Mouse (Mus musculus): ENCODE measurements around the gene Atxn3.
"Not testable (repeated sequence)": the region's sequence is repeated elsewhere in the genome, so short reads cannot be mapped to it uniquely, and the experiment has no call there.

Gene Atxn3

DNA sequence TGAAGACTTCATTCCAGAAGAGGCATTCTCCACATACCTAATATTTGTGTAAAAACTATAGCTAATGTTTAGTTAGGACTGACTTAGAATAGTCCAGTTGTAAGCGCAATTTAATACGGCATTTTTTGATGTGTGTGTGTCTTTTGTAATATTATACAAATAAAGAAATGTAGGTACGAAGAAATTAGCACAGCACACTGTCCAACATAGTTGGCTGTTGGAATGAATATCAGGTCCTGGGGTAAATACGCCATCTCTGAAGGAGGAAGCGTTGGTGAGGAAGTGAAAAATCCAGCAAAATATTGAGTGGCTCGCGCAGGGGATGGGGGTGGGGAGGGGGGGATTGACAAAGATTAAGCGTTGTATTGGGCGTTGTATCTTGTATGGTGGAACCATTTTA is 510 bp upstream of the Atxn3 start:
- DNase-seq (ENCODE audit: low spot score in 2 of 2): no peak

GRCm38 (mm10) chr12:101957079-101957941 is 736 bp downstream of the Atxn3 start:
- no peak for DNase-seq (ENCODE audit: low spot score in 2 of 2)

DNA sequence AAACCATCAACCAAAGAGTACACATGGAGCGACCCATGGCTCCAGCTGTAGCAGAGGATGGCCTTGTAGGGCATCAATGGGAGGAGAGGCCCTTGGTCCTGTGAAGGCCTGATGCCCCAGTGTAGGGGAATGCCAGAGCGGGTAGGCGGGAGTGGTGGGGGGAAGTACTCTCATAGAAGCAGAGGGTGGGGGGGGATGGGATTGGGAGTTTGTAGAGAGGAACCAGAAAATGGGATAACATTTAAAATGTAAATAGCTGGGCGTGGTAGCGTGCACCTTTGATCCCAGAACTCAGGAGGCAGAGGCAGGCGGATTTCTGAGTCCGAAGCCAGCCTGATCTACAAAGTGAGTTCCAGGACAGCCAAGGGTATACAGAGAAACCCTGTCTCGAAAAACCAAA is 2.2 kb downstream of the Atxn3 start:
- DNase-seq (ENCODE audit: low spot score in 2 of 2): not testable (repeated sequence)

DNA sequence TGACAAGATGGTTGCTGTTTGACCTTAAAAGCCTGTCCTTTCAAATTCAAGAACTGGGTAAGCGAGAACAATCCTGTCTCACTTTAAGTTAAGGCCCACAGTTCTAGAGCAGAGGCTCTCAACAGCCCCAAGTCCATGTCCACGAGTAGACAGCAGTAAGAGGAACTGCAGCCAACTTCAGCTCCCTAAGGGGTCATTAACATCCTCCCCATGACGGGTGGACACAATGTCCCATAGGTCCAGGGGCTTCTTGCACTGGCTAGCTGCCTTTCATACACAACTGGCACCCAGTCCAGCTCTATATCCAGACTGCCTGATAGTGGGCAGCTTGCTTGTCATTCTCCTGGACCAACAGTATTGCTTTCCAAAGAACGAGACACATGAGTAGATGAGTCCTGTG is 9.2 kb downstream of the Atxn3 start:
- no peak for DNase-seq (ENCODE audit: low spot score in 2 of 2)

- DNase-seq (ENCODE audit: low spot score in 2 of 2): no peak
Measured at GRCm38 (mm10) chr12:101947986-101948385, 10.1 kb downstream of the Atxn3 start.

- DNase-seq (ENCODE audit: low spot score in 2 of 2): no peak
Measured at GRCm38 (mm10) chr12:101937572-101937971, 20.5 kb downstream of the Atxn3 start.

- DNase-seq (ENCODE audit: low spot score in 2 of 2): no peak
Measured at GRCm38 (mm10) chr12:101935223-101935622, 22.8 kb downstream of the Atxn3 start.

DNA sequence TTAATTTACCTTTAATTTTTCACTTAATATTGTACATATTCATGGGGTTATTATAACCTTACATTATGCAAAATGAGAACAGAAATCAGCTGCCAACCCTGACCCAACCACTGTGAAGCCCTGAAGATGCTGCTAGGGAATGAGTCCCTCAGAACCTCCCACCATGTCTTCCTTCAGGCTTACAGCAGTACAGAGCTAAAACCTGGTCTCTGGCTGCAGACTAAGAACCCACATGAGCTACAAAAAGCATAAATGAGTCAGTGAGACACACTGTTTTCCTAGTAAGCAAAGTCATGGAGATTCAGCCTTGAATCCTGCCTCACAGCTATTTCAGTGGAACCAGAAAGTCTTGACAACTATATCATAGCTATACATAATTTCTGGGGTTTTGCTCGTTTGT is 29.6 kb downstream of the Atxn3 start:
- DNase-seq (ENCODE audit: low spot score in 2 of 2): no peak

DNA sequence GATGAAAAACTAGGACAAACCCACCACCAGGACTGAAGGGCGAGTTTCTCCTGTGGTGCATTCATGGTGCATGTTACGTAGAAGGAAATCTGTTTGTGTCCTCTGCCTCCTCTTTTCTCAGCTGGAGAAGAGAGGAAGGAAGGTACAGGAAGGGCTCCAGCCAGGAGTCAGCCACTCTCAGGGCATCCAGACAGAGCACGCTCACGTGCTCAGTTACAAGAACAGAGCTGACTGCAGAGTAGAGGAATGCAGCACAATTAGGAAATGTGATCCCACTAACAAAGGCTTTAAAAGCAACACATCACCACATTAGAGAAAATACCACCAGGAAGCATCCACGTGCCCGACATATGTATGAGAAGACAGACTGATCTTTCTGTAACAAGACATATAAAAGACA is 35.7 kb downstream of the Atxn3 start:
- no peak for DNase-seq (ENCODE audit: low spot score in 2 of 2)

- DNase-seq (ENCODE audit: low spot score in 2 of 2): no peak
Measured at GRCm38 (mm10) chr12:101919847-101920246, 38.2 kb downstream of the Atxn3 start.

- no peak for DNase-seq (ENCODE audit: low spot score in 2 of 2)
Measured at GRCm38 (mm10) chr12:101917165-101917564, 40.9 kb downstream of the Atxn3 start.

DNA sequence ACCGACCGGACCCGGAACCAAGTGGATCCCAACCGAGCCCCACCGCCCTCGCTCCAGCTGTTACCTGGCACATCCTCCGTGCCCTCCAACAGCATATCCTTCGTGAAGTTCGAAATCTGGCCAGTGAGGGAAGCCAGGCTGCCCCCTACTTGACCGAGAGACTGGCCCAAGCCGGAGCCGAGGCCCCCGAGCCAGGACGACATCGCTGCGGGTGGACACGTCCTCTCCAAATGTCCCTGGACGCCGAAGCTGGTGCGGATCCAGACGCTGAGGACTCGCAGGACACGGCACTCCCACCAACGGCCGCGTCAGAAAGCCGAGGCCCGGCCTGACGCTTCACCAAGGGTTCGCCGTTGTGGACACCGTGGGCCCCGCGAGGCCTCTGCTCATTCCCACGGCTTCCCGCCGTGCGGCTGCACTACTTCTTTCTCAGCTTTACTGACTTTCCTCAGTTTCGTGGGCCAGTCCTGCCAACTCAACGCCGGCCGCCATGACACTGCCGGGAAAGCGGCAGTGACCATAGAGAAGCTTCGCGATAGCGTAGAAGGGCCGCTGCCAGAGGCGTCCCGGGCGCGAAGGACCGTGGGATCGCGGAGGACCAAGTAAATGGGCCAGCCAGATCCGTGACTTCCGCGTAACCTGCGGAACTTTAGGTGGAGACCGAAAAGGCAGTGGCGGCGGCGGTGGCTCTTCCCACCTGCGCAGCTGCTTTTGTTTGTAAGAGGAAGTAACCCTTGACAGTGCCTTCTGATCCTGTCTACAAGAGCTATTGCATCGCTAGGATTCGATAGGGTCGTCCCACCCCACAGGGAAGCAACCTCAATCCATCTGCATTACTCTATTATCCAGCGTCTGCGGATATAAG is 45.2 kb downstream of the Atxn3 start, which contains the start of gene Trip11:
Gene Trip11, minus strand, starts transcription at position 642 of the 865 bp plus-strand sequence.
- peak; percentile 86 to 91 for DNase-seq (ENCODE audit: low spot score in 2 of 2)

DNA sequence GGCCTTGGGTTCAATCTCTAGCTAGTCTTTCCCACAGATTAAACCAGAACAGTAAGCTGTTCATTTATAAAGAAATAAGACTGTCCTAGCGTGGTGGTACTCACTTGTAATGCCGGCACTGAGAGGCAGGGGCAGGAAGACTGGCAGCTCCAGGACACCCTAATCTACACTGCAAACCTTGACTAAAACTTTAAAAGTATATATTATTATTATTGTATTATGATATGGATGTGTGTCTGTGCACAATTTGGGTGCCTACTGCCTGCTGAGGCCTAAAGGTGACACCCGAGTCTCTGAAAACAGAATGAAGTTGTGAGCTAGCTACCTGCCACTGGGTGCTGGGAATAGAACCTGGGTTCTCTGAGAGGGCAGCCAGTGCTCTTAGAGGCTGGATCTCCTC is 46.7 kb downstream of the Atxn3 start:
- DNase-seq (ENCODE audit: low spot score in 2 of 2): no peak

DNA sequence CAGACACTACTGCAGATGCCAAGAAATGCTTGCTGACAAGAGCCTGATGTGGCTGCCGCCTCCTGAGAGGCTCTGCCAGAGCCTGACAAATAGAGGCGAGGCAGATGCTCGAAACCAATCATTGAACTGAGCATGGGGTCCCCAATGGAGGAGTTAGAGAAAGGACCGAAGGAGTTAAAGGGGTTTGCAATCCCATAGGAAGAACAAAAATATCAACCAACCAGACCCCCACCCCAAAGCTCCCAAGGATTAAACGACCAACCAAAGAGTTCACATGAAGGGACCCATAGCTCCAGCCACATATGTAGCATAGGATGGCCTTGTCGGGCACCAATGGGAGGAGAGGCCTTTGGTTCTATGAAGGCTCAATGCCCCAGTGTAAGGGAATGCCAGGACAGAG is 47.7 kb downstream of the Atxn3 start:
- DNase-seq (ENCODE audit: low spot score in 2 of 2): no peak

GRCm38 (mm10) chr12:101905817-101906216 is 52.2 kb downstream of the Atxn3 start:
- DNase-seq (ENCODE audit: low spot score in 2 of 2): peak in 1 of 2 experiments; percentile 9

DNA sequence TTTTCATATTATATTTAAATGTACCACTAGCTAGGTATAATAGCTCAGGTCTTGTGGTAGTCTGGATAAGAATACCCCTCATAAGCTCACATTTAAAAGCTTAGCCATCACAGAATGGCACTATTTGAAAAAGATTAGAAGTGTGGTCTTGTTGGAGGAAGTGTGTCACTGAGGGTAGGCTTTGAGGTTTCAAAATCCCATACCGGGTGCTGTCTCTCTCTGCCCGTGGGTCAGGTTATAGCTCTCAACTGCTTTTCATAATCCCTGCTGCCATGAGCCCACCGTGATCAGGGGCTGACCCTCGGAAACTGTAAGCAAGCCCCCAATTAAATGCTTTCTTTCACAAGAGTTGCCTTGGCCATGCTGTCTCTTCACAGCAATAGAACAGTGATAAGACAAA is 53.1 kb downstream of the Atxn3 start:
- no peak for DNase-seq (ENCODE audit: low spot score in 2 of 2)

DNA sequence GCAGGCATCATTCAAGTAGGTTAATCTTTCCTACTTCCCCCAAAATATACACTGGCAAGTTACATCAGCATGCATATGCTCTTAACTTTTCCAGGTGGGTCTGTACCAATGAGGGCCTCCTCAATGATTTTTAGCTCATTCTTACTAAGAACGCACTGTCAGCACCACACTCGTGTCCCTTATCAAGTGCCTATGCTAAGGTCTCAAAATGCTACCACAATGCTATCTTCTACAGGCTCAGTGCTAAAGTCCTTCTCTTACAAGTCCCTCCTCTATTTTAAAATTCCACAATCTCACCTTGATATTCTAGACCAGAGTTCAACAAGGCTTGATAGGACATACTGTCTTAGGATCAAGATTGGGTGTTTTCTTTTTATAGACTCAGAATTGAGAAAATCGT is 53.9 kb downstream of the Atxn3 start:
- no peak for DNase-seq (ENCODE audit: low spot score in 2 of 2)

GRCm38 (mm10) chr12:101899671-101900245 is 58.3 kb downstream of the Atxn3 start:
- no peak for DNase-seq (ENCODE audit: low spot score in 2 of 2)

DNA sequence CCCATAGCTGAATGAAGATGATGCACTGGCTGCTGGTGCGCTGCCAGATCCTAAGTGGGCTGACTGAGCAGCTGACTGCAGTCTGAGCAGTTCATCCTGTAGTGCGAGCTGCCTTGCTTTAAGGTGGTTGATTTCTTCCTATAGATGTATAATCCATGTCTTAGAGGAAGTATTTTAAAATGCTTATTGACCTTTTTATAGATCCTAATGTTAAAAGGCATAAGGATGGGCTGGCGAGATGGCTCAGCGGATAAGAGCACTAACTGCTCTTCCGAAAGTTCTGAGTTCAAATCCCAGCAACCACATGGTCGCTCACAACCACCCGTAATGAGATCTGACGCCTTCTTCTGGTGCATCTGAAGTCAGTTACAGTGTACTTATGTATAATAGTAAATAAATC is 59.1 kb downstream of the Atxn3 start:
- DNase-seq (ENCODE audit: low spot score in 2 of 2): no peak

GRCm38 (mm10) chr12:101897113-101897512 is 60.9 kb downstream of the Atxn3 start:
- DNase-seq (ENCODE audit: low spot score in 2 of 2): peak; percentile 69 to 82

DNA sequence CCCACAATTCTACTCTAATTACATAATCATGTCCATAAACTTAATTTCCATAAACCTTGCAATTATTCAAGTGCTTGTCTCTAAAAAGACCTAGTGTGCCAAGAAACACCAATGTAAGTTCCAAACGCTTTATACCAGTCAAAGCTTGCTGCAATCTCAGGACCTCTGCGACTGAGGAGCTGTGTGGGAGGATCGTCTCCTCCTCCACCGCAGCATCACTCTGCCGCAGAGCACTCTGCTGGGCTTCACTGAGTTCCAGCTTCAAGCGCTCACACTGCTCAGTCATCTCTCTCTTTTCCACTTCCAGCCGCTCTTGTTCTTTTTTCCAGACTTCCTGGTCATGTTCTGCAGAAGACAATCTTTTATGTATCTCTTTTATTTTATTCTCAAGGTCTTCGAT is 64.8 kb downstream of the Atxn3 start:
- no peak for DNase-seq (ENCODE audit: low spot score in 2 of 2)

GRCm38 (mm10) chr12:101892832-101893231 is 65.2 kb downstream of the Atxn3 start:
- DNase-seq (ENCODE audit: low spot score in 2 of 2): no peak
